In genomic region chr3:95820046-95821010, GRCm38 (mm10) we compare ENCODE assay signal across 8 mouse cellular contexts. TPM values are rescaled to one million over a fixed set of nuclear protein-coding genes. Genes with fewer than 3 reads are reported as not detected.
DNase-seq lines count a peak whose midpoint lies in the region; ATAC-seq and TF ChIP-seq lines count a peak whose summit lies in the region.

No protein-coding gene starts in this region.

- peak overlapping the region; percentile 46 for H3K4me2 ChIP-seq in forebrain, postnatal 0 days (ENCODE audit: low read depth)
- H3K4me2 ChIP-seq in liver, embryonic 16.5 days (ENCODE audit: low read depth, low read length) = peak overlapping the region; percentile 81

- peak overlapping the region; percentile 68 for H3K4me3 ChIP-seq in left cerebral cortex, adult 2 months
- peak overlapping the region; percentile 53 for H3K4me3 ChIP-seq in forebrain, postnatal 0 days (ENCODE audit: low read depth, low read length)
- H3K4me3 ChIP-seq in liver, embryonic 16.5 days (ENCODE audit: low read depth, low read length) = peak overlapping the region; percentile 91

- H3K4me1 ChIP-seq in forebrain, postnatal 0 days (ENCODE audit: insufficient read depth) = peaks cover 27% of the 10 kb centered on the region; the same call in 1 of the 2 replicates
- H3K4me1 ChIP-seq in liver, embryonic 16.5 days (ENCODE audit: control insufficient read depth, low read depth, low read length) = peaks cover 23% of the 10 kb centered on the region

- H3K9ac ChIP-seq in forebrain, postnatal 0 days = peak overlapping the region; percentile 57
- peak overlapping the region; percentile 81 for H3K9ac ChIP-seq in liver, embryonic 16.5 days (ENCODE audit: low read depth, low read length)

- peak; percentile 19; the same call in 1 of the 2 replicates for TF ChIP-seq CTCF in left cerebral cortex, adult 2 months (IDR thresholded peaks at IDR 0.05)
- TF ChIP-seq CTCF in forebrain, postnatal 0 days (IDR thresholded peaks at IDR 0.05; ENCODE audit: low read depth) = peak; percentile 34; the same call in 1 of the 2 replicates

- 31% methylated on average over 10 of the region's 10 CpGs for WGBS in forebrain, postnatal 0 days
- WGBS in liver, embryonic 16.5 days (ENCODE audit: insufficient replicate concordance) = 23% methylated on average over 10 of the region's 10 CpGs

- intact Hi-C loops in left cerebral cortex, adult 2 months (cut with DNase I) = no loop called here

- no peak for DNase-seq in left cerebral cortex, adult 2 months (ENCODE audit: extremely low spot score in 1 of 2, low spot score in 2 of 2)
- DNase-seq in left cerebral cortex, adult 9 months (ENCODE audit: low spot score in 2 of 2) = no peak
- DNase-seq in Muller cell, postnatal 12 days (ENCODE audit: inconsistent ontology term) = peak; percentile 12
- peak; percentile 36 for DNase-seq in forebrain, postnatal 0 days
- DNase-seq in urinary bladder, adult 2 months (ENCODE audit: low spot score) = no peak
- no peak for DNase-seq in gastrocnemius, postnatal 4 days (ENCODE audit: low spot score in 2 of 2)
- DNase-seq in right cerebral cortex, adult 18-20 months = no peak

- ATAC-seq in forebrain, postnatal 0 days = peak; percentile 5; the same call in 1 of the 2 replicates
- no peak for ATAC-seq in liver, embryonic 16.5 days (ENCODE audit: low read depth)

- no peaks in the 10 kb centered on the region for H3K9me3 ChIP-seq in forebrain, postnatal 0 days (ENCODE audit: low read length)
- H3K9me3 ChIP-seq in liver, embryonic 16.5 days (replicated peaks; ENCODE audit: control insufficient read depth, low read length) = no peaks in the 10 kb centered on the region

- H3K27me3 ChIP-seq in forebrain, postnatal 0 days (ENCODE audit: insufficient read depth, low read length) = no peaks in the 10 kb centered on the region
- no peaks in the 10 kb centered on the region for H3K27me3 ChIP-seq in liver, embryonic 16.5 days (ENCODE audit: control insufficient read depth, insufficient read depth, low read depth, low read length)

- peak overlapping the region; percentile 100 for H3K27ac ChIP-seq in left cerebral cortex, adult 2 months
- H3K27ac ChIP-seq in forebrain, postnatal 0 days (ENCODE audit: low read depth, low read length) = peak overlapping the region; percentile 100
- peak overlapping the region; percentile 96 for H3K27ac ChIP-seq in liver, embryonic 16.5 days (ENCODE audit: low read length)

- H3K36me3 ChIP-seq in forebrain, postnatal 0 days (ENCODE audit: insufficient read depth) = no peaks in the 10 kb centered on the region
- H3K36me3 ChIP-seq in liver, embryonic 16.5 days (ENCODE audit: control insufficient read depth, insufficient read depth) = no peaks in the 10 kb centered on the region

RNA-seq across cellular contexts. Expression of gene Rprd2, which starts 1.7 kb away (rescaled TPM):
- 10 to 100 TPM; 59.6 to 63.5 TPM for total RNA-seq in left cerebral cortex, adult 2 months (2021)
- total RNA-seq in forebrain, postnatal 0 days (2014; rRNA removed) = 32.2 and 43.7 TPM in 2 replicates
- 17.2 and 21.0 TPM in 2 replicates for polyA plus RNA-seq in forebrain, postnatal 0 days (2015; fragmentation: Nextera tagmentation; extraction: Ambion mirVana)
- polyA plus RNA-seq in liver, embryonic 16.5 days (2015; fragmentation: Nextera tagmentation; extraction: Ambion mirVana) = 7.7 and 7.9 TPM in 2 replicates
- polyA plus RNA-seq in urinary bladder, adult 2 months (2012; rRNA removed) = 17.7 and 20.2 TPM in 2 replicates
- 10 to 100 TPM; 49.1 to 51.4 TPM for total RNA-seq in gastrocnemius, postnatal 4 days (2021)

RNA-seq across cellular contexts. Expression of gene Prpf3, which starts 35.4 kb away (rescaled TPM):
- 10 to 100 TPM; 37.2 to 37.8 TPM for total RNA-seq in left cerebral cortex, adult 2 months (2021)
- total RNA-seq in forebrain, postnatal 0 days (2014; rRNA removed) = 14.3 and 14.4 TPM in 2 replicates
- polyA plus RNA-seq in forebrain, postnatal 0 days (2015; fragmentation: Nextera tagmentation; extraction: Ambion mirVana) = 19.3 and 24.9 TPM in 2 replicates
- polyA plus RNA-seq in liver, embryonic 16.5 days (2015; fragmentation: Nextera tagmentation; extraction: Ambion mirVana) = 23.1 and 23.7 TPM in 2 replicates
- polyA plus RNA-seq in urinary bladder, adult 2 months (2012; rRNA removed) = 26.6 and 29.7 TPM in 2 replicates
- 10 to 100 TPM; 24.2 to 31.2 TPM for total RNA-seq in gastrocnemius, postnatal 4 days (2021)

RNA-seq across cellular contexts. Expression of gene Mrps21, which starts 51.0 kb away (rescaled TPM):
- 100 to 1,000 TPM; 148 to 150 TPM for total RNA-seq in left cerebral cortex, adult 2 months (2021)
- 113 and 193 TPM in 2 replicates for total RNA-seq in forebrain, postnatal 0 days (2014; rRNA removed)
- polyA plus RNA-seq in forebrain, postnatal 0 days (2015; fragmentation: Nextera tagmentation; extraction: Ambion mirVana) = 251 and 296 TPM in 2 replicates
- polyA plus RNA-seq in liver, embryonic 16.5 days (2015; fragmentation: Nextera tagmentation; extraction: Ambion mirVana) = 156 and 178 TPM in 2 replicates
- 245 and 291 TPM in 2 replicates for polyA plus RNA-seq in urinary bladder, adult 2 months (2012; rRNA removed)
- 100 to 1,000 TPM; 197 to 219 TPM for total RNA-seq in gastrocnemius, postnatal 4 days (2021)

Comparison
In these comparisons a context has a peak if more than half of its experiments do, and no peak if none do; other contexts are left out.
1. DNase-seq: peak in Muller cell, postnatal 12 days (single experiment) and forebrain, postnatal 0 days (single experiment); none in left cerebral cortex, adult 2 months (0 of 2), left cerebral cortex, adult 9 months (0 of 2), urinary bladder, adult 2 months (single experiment), gastrocnemius, postnatal 4 days (0 of 2) and right cerebral cortex, adult 18-20 months (single experiment).
2. Peak in every context shown above with its lines, with median percentiles within 50 percentile points of each other: H3K27ac ChIP-seq and H3K4me3 ChIP-seq.